In the genomic region with DNA sequence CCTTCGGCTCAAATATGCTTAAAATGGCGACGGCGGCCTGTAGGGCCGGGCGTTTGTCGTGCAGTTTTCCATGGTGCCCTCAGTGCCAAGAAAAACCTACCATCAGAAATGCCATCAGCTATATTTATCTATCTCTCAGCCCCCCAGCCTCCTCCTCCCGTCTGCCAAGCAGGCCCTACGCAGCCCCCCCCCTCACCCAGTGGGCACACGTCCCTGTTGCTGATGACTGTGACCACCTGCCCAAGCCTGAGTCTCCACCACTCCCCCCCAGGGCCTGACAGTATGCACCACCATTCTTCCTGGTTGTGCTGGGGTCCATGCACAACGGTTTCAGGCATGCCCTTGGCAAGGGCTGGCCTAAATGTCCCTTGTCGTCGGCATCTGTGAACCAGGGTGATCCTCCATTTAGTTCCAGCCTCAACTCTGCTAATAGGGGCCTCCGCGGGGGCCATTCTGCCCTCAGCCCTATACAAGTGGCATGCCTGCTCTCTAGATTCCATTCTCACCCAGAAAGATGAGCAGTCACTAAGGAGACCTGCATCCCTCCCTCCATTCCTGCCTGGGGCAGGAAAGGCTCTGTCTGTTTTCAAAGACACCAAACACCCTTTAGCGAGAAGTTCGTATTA, we compare ENCODE assay signal across 14 mouse cellular contexts. TPM values are rescaled to one million over a fixed set of nuclear protein-coding genes. Genes with fewer than 3 reads are reported as not detected.
A peak's percentile ranks its signal among the peaks of the same experiment; 100 is the strongest.
DNase-seq lines count a peak whose midpoint lies in the region; ATAC-seq lines count a peak whose summit lies in the region.
"Had no signal": no experiment of that assay in that cellular context is flagged by ENCODE, and none has a peak within 500 bp of the region (broad histone marks: within the 10 kb centered on the region; RNA-seq: fewer than 3 reads in every experiment).

No protein-coding gene starts in this region.

- no peak overlapping the region for H3K4me2 ChIP-seq in forebrain, embryonic 11.5 days (ENCODE audit: low read depth, low read length, severe bottlenecking)
- peak overlapping the region; percentile 33; the same call in 1 of the 2 replicates for H3K4me2 ChIP-seq in midbrain, embryonic 13.5 days (replicated peaks)
- peak overlapping the region; percentile 70 for H3K4me2 ChIP-seq in forebrain, embryonic 15.5 days (replicated peaks)
- H3K4me2 ChIP-seq in neural tube, embryonic 13.5 days, result peak overlapping the region; percentile 28
- H3K4me2 ChIP-seq: heart, embryonic 15.5 days; liver, embryonic 13.5 days had no signal

- no peaks in the 10 kb centered on the region; the same call in 1 of the 2 replicates for H3K36me3 ChIP-seq in forebrain, embryonic 10.5 days (replicated peaks)
- H3K36me3 ChIP-seq in forebrain, embryonic 11.5 days (ENCODE audit: control insufficient read depth, insufficient read depth, low read length), result no peaks in the 10 kb centered on the region
- H3K36me3 ChIP-seq in midbrain, embryonic 13.5 days, result no peaks in the 10 kb centered on the region
- H3K36me3 ChIP-seq in midbrain, embryonic 10.5 days, result no peaks in the 10 kb centered on the region
- no peaks in the 10 kb centered on the region for H3K36me3 ChIP-seq in forebrain, embryonic 15.5 days
- no peaks in the 10 kb centered on the region for H3K36me3 ChIP-seq in neural tube, embryonic 13.5 days
- H3K36me3 ChIP-seq: heart, embryonic 15.5 days; liver, embryonic 13.5 days had no signal

- no peak for ATAC-seq in forebrain, embryonic 11.5 days (replicated peaks; ENCODE audit: low FRiP score)
- no peak for ATAC-seq in midbrain, embryonic 13.5 days
- ATAC-seq in forebrain, embryonic 15.5 days (replicated peaks), result no peak; the same call in 1 of the 2 replicates
- ATAC-seq in neural tube, embryonic 13.5 days (ENCODE audit: low read depth), result no peak
- ATAC-seq: inflammation-experienced regulatory T-cells, adult 6 months had no signal

- peak overlapping the region; percentile 45 for H3K27ac ChIP-seq in forebrain, embryonic 10.5 days
- H3K27ac ChIP-seq in forebrain, embryonic 11.5 days (ENCODE audit: low read depth, low read length), result no peak overlapping the region
- H3K27ac ChIP-seq in midbrain, embryonic 13.5 days, result no peak overlapping the region
- H3K27ac ChIP-seq in midbrain, embryonic 10.5 days (replicated peaks), result no peak overlapping the region
- H3K27ac ChIP-seq in forebrain, embryonic 15.5 days (replicated peaks), result peak overlapping the region; percentile 97
- H3K27ac ChIP-seq in neural tube, embryonic 13.5 days (replicated peaks), result peak overlapping the region; percentile 57; the same call in 1 of the 2 replicates
- H3K27ac ChIP-seq: heart, embryonic 15.5 days; liver, embryonic 13.5 days had no signal

- H3K27me3 ChIP-seq in forebrain, embryonic 10.5 days (ENCODE audit: poor library complexity, severe bottlenecking), result peaks cover 100% of the 10 kb centered on the region
- peaks cover 43% of the 10 kb centered on the region for H3K27me3 ChIP-seq in forebrain, embryonic 11.5 days (ENCODE audit: control insufficient read depth, insufficient read depth, low read length)
- H3K27me3 ChIP-seq in midbrain, embryonic 13.5 days, result peaks cover 93% of the 10 kb centered on the region
- peaks cover 100% of the 10 kb centered on the region for H3K27me3 ChIP-seq in midbrain, embryonic 10.5 days (ENCODE audit: low read depth, poor library complexity, severe bottlenecking)
- H3K27me3 ChIP-seq in forebrain, embryonic 15.5 days, result no peaks in the 10 kb centered on the region
- peaks cover 95% of the 10 kb centered on the region for H3K27me3 ChIP-seq in neural tube, embryonic 13.5 days

- no peak overlapping the region for H3K9ac ChIP-seq in forebrain, embryonic 11.5 days (ENCODE audit: low read length)
- no peak overlapping the region; the same call in 1 of the 2 replicates for H3K9ac ChIP-seq in midbrain, embryonic 13.5 days (replicated peaks)
- peak overlapping the region; percentile 81 for H3K9ac ChIP-seq in forebrain, embryonic 15.5 days (replicated peaks)
- H3K9ac ChIP-seq in neural tube, embryonic 13.5 days, result peak overlapping the region; percentile 31; the same call in 1 of the 2 replicates
- H3K9ac ChIP-seq: heart, embryonic 15.5 days; liver, embryonic 13.5 days had no signal

- H3K9me3 ChIP-seq in forebrain, embryonic 10.5 days, result no peaks in the 10 kb centered on the region
- H3K9me3 ChIP-seq in forebrain, embryonic 11.5 days (ENCODE audit: control insufficient read depth, low read length), result no peaks in the 10 kb centered on the region
- H3K9me3 ChIP-seq in midbrain, embryonic 13.5 days, result no peaks in the 10 kb centered on the region
- H3K9me3 ChIP-seq in midbrain, embryonic 10.5 days (replicated peaks), result no peaks in the 10 kb centered on the region
- no peaks in the 10 kb centered on the region for H3K9me3 ChIP-seq in forebrain, embryonic 15.5 days
- no peaks in the 10 kb centered on the region for H3K9me3 ChIP-seq in neural tube, embryonic 13.5 days
- H3K9me3 ChIP-seq: heart, embryonic 15.5 days; liver, embryonic 13.5 days had no signal

- 76% methylated on average over 17 of the region's 17 CpGs for WGBS in forebrain, embryonic 10.5 days
- WGBS in forebrain, embryonic 11.5 days, result 73% methylated on average over 17 of the region's 17 CpGs
- 68% methylated on average over 17 of the region's 17 CpGs for WGBS in midbrain, embryonic 13.5 days
- 80% methylated on average over 17 of the region's 17 CpGs for WGBS in midbrain, embryonic 10.5 days
- whole genome bisulfite sequencing in forebrain, embryonic 15.5 days, result 44% methylated on average over 17 of the region's 17 CpGs
- WGBS in neural tube, embryonic 13.5 days, result 57% methylated on average over 17 of the region's 17 CpGs

- H3K4me1 ChIP-seq in forebrain, embryonic 10.5 days, result peaks cover 51% of the 10 kb centered on the region
- peaks cover 17% of the 10 kb centered on the region for H3K4me1 ChIP-seq in forebrain, embryonic 11.5 days (replicated peaks; ENCODE audit: control insufficient read depth, insufficient read depth, low read length)
- H3K4me1 ChIP-seq in midbrain, embryonic 13.5 days (replicated peaks), result peaks cover 27% of the 10 kb centered on the region
- H3K4me1 ChIP-seq in midbrain, embryonic 10.5 days, result peaks cover 26% of the 10 kb centered on the region
- H3K4me1 ChIP-seq in forebrain, embryonic 15.5 days, result peaks cover 90% of the 10 kb centered on the region
- peaks cover 52% of the 10 kb centered on the region for H3K4me1 ChIP-seq in neural tube, embryonic 13.5 days (replicated peaks)

- DNase-seq in forebrain, embryonic 10.5 days (ENCODE audit: extremely low spot score, low spot score), result no peak
- DNase-seq in forebrain, embryonic 11.5 days (ENCODE audit: low spot score), result no peak
- no peak for DNase-seq in midbrain, embryonic 10.5 days (ENCODE audit: low spot score)
- no peak for DNase-seq in adrenal gland, adult 2 months
- DNase-seq in embryo, embryonic 9.5 days (ENCODE audit: extremely low spot score), result no peak
- DNase-seq: adrenal gland, postnatal 36 days; heart, adult 11 months; liver, embryonic 13.5 days; thymus, postnatal 14 days had no signal

- peak overlapping the region; percentile 7 for H3K4me3 ChIP-seq in forebrain, embryonic 10.5 days
- no peak overlapping the region for H3K4me3 ChIP-seq in forebrain, embryonic 11.5 days (ENCODE audit: low read depth, low read length)
- no peak overlapping the region for H3K4me3 ChIP-seq in midbrain, embryonic 13.5 days (replicated peaks)
- H3K4me3 ChIP-seq in midbrain, embryonic 10.5 days, result no peak overlapping the region
- H3K4me3 ChIP-seq in forebrain, embryonic 15.5 days, result peak overlapping the region; percentile 43
- H3K4me3 ChIP-seq in neural tube, embryonic 13.5 days, result no peak overlapping the region
- H3K4me3 ChIP-seq: heart, embryonic 15.5 days; liver, embryonic 13.5 days had no signal

RNA-seq across cellular contexts. Expression of a gene that starts 35.2 kb away (rescaled TPM):
- polyA plus RNA-seq in forebrain, embryonic 10.5 days (2016; fragmentation: Nextera tagmentation; extraction: Ambion mirVana), result 0.46 and 1.8 TPM in 2 replicates
- polyA plus RNA-seq in forebrain, embryonic 11.5 days (2014; fragmentation: Nextera tagmentation; extraction: Ambion mirVana), result 7.7 and 8.9 TPM in 2 replicates
- 22.4 and 28.4 TPM in 2 replicates for polyA plus RNA-seq in midbrain, embryonic 13.5 days (2015; fragmentation: Nextera tagmentation; extraction: Ambion mirVana)
- 0.49 and 1.2 TPM in 2 replicates for polyA plus RNA-seq in midbrain, embryonic 10.5 days (2016; fragmentation: Nextera tagmentation; extraction: Ambion mirVana)
- polyA plus RNA-seq in forebrain, embryonic 15.5 days (2015; fragmentation: Nextera tagmentation; extraction: Ambion mirVana), result 413 and 445 TPM in 2 replicates
- 28.7 and 34.4 TPM in 2 replicates for polyA plus RNA-seq in neural tube, embryonic 13.5 days (2015; fragmentation: Nextera tagmentation; extraction: Ambion mirVana)
- total RNA-seq in adrenal gland, adult 2 months (2021), result 100 to 1,000 TPM in 1 of 2 experiments, 10 to 100 TPM in 1; 91.3 to 113 TPM
- polyA plus RNA-seq in adrenal gland, adult 2 months (2012; rRNA removed), result 47.0 and 59.9 TPM in 2 replicates

RNA-seq across cellular contexts. Expression of a gene that starts 42.2 kb away (rescaled TPM):
- polyA plus RNA-seq in forebrain, embryonic 10.5 days (2016; fragmentation: Nextera tagmentation; extraction: Ambion mirVana), result 1.3 and 2.1 TPM in 2 replicates
- 3.0 and 3.1 TPM in 2 replicates for polyA plus RNA-seq in forebrain, embryonic 11.5 days (2014; fragmentation: Nextera tagmentation; extraction: Ambion mirVana)
- polyA plus RNA-seq in midbrain, embryonic 13.5 days (2015; fragmentation: Nextera tagmentation; extraction: Ambion mirVana), result 1.3 and 1.9 TPM in 2 replicates
- 1.1 and 1.4 TPM in 2 replicates for polyA plus RNA-seq in midbrain, embryonic 10.5 days (2016; fragmentation: Nextera tagmentation; extraction: Ambion mirVana)
- polyA plus RNA-seq in forebrain, embryonic 15.5 days (2015; fragmentation: Nextera tagmentation; extraction: Ambion mirVana), result 2.7 TPM in 2 replicates
- polyA plus RNA-seq in neural tube, embryonic 13.5 days (2015; fragmentation: Nextera tagmentation; extraction: Ambion mirVana), result 1.4 and 2.2 TPM in 2 replicates
- under 1 TPM in 1 of 2 experiments, not detected in 1; 0.59 TPM for total RNA-seq in adrenal gland, adult 2 months (2021)
- 0.26 and 0.76 TPM in 2 replicates for polyA plus RNA-seq in adrenal gland, adult 2 months (2012; rRNA removed)

RNA-seq across cellular contexts. Expression of a gene that starts 57.6 kb away (rescaled TPM):
- 2.9 and 3.5 TPM in 2 replicates for polyA plus RNA-seq in forebrain, embryonic 10.5 days (2016; fragmentation: Nextera tagmentation; extraction: Ambion mirVana)
- 5.5 and 6.4 TPM in 2 replicates for polyA plus RNA-seq in forebrain, embryonic 11.5 days (2014; fragmentation: Nextera tagmentation; extraction: Ambion mirVana)
- polyA plus RNA-seq in midbrain, embryonic 13.5 days (2015; fragmentation: Nextera tagmentation; extraction: Ambion mirVana), result 8.8 and 8.9 TPM in 2 replicates
- polyA plus RNA-seq in midbrain, embryonic 10.5 days (2016; fragmentation: Nextera tagmentation; extraction: Ambion mirVana), result 2.9 and 5.3 TPM in 2 replicates
- 8.1 and 8.9 TPM in 2 replicates for polyA plus RNA-seq in forebrain, embryonic 15.5 days (2015; fragmentation: Nextera tagmentation; extraction: Ambion mirVana)
- 12.3 and 12.8 TPM in 2 replicates for polyA plus RNA-seq in neural tube, embryonic 13.5 days (2015; fragmentation: Nextera tagmentation; extraction: Ambion mirVana)
- total RNA-seq in adrenal gland, adult 2 months (2021), result 10 to 100 TPM; 11.5 to 12.2 TPM
- polyA plus RNA-seq in adrenal gland, adult 2 months (2012; rRNA removed), result 5.1 and 7.0 TPM in 2 replicates

Comparison
In these comparisons a context has a peak if more than half of its experiments do, and no peak if none do; other contexts are left out.
1. H3K27ac ChIP-seq: peak in forebrain, embryonic 10.5 days (single experiment), forebrain, embryonic 15.5 days (single experiment) and neural tube, embryonic 13.5 days (single experiment); none in forebrain, embryonic 11.5 days (single experiment), midbrain, embryonic 13.5 days (single experiment) and midbrain, embryonic 10.5 days (single experiment).
2. H3K4me3 ChIP-seq: peak in forebrain, embryonic 10.5 days (single experiment) and forebrain, embryonic 15.5 days (single experiment); none in forebrain, embryonic 11.5 days (single experiment), midbrain, embryonic 13.5 days (single experiment), midbrain, embryonic 10.5 days (single experiment) and neural tube, embryonic 13.5 days (single experiment).
3. H3K9ac ChIP-seq: peak in forebrain, embryonic 15.5 days (single experiment) and neural tube, embryonic 13.5 days (single experiment); none in forebrain, embryonic 11.5 days (single experiment) and midbrain, embryonic 13.5 days (single experiment).